Mouse (Mus musculus) cerebellum, adult 8-10 months (tissue): ENCODE measurements at regions not wholly inside any gene's neighbourhood (a gene's known extent, or its start where the extent isn't known, plus 50 kb on each side); places are given as distances from the start of the nearest gene placed in this dataset.

Experiments
- DNase-seq: peaks from one replicate; pipeline ENCODE4 v3.0.0; 2022

DNA sequence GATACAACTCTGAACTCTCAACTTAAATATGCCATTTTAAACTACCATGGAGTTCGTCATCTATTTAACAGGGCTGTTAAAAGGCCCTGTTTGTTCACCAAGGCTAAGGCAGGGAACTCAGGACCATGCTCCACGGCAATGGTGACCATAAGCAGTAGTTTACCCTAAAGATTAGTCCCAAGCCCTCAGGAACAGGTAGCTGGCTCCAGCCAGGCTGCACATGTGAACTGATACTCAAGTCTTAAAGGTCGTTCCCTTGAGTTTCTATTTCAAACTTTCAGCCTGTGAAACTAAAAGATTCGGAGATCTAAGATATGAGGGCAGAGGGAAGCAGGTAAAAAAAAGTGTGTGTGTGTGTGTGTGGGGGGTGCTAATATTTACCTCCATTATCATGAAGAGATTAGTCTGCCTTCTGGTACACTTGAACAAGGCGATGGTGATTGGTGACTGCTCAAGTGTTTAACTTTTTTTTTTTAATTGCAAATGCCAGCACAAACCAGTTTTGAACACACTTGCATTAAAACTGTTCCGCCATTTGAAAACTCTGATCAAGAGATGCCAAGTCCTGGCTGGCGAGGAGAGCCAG lies 215.5 kb upstream of the Foxq1 start:
- no peak for DNase-seq

DNA sequence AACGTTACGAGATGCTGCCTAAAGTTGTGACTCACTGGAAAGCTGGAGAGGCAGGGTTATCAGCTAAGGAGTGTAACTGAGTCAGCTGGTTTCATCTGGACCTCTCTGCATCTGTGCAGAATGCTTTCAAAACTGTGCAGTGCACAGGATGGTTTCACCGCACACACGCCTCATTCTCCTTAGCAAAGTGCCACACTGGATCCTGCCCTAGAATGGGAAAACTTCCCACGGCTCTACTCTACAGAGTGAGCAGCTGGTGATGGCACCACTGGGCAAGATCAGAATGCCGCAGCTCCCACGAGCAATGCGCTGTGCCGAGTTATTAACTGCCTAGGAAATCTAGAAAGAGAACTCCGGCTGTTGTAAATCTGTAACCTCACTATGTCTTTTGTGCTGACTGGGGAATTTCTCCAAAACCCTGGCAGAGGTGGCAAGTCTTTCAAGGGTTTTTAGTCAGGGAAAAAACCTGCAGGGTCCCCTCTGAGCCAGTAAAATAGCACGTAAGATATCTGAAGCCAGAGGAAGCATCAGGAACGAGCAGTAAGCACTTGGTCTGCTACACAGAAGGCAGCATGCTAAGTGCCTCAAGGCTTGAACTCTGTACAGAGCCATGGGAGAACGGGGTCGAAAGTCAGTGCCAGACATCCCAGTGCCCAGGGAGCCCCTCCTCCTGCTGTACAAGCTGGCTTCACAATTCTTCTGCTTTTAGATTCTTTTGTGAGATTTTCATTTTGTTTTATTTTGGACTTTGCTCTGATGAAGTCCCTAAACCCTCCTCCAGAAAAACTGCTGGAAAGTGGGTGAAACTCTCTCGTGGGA lies 214.4 kb upstream of the Foxq1 start:
- no peak for DNase-seq

DNA sequence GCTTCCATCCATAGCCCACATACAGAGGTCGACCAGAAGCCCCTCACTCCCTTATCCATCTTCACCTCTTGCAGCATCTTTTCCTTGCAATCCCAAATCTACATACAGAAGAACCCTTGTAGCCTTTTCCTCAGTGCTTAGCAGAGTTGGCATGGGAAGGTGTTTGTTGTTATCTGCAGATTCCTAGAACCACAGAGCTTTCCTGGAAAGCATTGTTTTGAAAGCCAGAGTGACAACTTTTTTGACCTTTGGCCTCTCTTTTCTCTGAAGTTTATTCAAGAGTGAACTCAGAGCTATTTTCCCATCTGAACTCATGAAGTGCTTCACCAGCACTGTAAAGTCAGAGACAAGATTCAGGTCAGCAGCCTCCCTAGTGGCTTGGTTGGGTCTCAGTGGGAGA lies 209.7 kb upstream of the Foxq1 start:
- no peak for DNase-seq

DNA sequence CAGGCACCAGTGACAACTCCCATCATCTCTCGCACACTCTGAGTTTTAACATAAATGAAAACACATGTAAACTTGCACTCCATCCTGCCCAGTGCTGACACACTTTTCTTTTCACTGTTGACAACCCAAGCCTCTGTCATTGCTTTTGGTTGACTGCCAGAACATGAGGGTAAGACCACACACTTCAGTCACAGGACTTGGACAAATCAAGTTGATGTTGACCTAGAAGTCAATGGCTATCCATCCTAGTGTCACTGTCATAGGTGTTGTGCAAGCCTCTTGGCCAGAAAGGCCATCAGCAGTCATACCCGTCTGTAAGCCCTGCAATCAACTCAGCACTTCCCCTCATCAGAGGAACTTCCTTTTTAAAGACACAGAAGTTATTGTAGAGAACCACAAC lies 208.9 kb upstream of the Foxq1 start:
- no peak for DNase-seq

DNA sequence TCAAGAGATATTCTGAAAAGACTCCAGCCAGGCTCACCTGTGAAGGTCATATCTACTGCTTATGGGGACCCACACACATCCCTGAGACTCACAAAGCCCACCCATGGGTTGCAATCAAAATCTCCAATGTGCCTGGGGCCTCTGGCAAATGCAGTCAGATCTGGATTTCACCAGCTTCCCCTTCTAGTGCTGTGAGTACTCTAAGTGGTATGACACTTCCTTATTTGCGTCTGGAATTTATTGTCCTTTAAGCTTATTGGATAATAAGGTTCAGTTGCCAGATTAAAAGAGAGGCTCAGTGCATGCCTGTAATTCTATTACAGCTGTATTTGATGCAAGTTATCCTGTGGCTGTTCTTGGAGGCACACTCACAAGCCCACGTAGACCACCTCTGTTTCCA lies 206.3 kb upstream of the Foxq1 start:
- no peak for DNase-seq

DNA sequence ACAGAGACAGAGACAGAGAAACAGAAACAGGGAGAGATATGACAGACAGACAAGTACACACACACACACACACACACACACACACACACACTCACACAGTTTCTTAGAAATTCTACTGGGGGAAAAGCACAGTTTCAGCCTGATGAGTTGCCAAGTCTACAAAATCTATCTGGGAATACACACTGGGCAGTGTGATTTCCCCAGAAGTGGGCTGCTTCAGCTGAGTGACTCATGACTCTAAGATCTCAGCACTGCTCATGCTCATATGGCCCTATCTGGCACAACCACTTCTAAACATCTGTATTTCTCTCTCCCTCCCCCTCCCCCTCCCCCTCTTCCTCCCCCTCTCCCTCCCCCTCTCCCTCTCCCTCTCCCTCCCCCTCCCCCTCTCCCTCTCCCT lies 204.5 kb upstream of the Foxq1 start:
- DNase-seq = no peak

DNA sequence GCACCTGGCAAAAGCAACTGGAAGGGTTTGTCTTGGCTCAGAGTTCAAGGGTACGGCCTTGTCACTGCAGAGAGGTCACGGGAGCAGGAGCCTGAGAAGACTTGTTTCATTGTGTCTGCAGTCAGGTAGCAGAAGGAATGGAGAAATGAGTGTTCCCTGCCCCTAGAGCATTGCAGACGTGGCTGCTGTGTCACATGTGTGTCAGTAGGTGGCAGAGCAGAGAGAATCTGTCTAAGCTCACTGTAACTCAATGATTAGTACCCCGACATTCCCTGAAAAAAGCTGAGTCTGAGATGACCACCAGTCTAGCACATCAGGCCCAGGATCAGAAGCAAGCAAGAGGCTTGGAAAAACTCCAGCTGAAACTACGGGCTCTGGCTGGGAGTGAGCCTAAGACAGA lies 203.1 kb upstream of the Foxq1 start:
- no peak for DNase-seq

DNA sequence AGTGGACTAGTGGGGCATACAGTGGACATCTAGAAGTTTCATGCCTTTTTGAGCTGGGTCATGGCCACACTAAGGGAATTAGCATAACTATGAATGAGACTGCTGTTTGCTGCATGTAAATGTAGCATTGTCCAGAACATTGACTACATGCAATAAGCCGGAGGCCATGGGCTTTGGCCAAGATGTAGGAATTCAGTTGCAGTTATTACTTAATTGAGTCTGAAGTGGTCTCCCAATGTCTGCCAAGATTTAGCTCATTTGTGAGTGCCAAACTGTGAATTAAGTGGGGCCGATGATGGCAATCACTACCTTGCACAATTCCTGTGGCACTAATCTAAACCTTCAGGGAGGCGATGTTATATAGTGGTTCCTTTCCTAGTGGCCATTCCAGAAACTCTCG lies 196.6 kb upstream of the Foxq1 start:
- DNase-seq = no peak

DNA sequence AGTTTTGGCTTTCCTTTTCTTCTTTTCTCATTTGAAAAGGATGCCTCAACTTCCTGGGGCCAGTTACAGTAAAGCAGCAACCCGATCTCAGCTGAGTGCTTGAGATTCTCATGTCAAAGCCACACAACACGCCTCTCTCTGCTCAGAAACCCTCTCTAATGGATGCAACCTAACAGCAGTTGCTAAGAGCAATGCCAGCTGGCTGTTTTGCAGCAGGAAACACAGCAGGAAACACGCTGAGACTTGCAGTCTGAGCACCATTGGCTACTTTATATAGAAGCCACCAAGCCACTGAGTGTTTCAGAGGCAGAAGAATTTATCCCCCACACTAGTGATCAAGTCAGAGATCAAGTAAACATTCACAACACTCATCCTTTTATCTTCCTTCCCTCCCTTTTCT lies 193.5 kb upstream of the Foxq1 start:
- no peak for DNase-seq

DNA sequence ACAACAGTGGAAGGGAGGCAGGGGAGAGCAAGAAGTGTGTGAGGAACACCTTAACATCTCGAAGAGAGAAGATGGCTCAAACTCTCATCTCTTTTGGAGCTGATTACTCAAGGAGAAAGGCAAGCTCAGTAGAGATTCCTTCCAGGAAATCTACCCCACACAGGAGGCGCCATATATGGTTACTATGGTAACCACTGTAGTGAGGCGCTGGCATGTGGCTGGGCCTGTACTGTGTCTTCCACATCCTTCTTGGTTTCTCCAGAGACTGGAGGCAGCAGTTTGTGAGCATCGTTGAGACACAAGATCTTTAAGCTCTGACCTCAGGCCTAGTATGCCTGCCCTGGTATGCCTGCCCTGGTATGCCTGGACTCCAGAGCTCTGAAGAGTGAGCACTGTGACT lies 191.6 kb upstream of the Foxq1 start:
- no peak for DNase-seq

DNA sequence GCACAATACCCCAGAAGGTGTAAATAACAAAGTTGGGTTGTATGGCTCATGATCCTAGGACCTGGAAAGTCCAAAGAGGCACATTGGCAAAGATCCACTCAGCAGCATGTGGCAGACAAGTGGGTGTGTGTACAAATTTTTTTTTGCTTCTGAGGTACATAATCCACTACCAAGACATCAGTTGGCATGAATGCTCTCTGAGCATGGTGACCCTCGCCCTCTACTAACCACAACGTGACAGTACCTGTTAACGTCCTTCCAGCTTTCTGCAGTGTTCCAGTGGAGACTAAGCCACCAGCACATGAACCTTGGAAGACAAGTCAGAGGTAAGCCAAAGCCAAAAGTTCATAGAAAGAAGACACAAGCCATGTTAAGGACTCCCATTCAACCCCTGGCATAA lies 188.7 kb upstream of the Foxq1 start:
- no peak for DNase-seq

DNA sequence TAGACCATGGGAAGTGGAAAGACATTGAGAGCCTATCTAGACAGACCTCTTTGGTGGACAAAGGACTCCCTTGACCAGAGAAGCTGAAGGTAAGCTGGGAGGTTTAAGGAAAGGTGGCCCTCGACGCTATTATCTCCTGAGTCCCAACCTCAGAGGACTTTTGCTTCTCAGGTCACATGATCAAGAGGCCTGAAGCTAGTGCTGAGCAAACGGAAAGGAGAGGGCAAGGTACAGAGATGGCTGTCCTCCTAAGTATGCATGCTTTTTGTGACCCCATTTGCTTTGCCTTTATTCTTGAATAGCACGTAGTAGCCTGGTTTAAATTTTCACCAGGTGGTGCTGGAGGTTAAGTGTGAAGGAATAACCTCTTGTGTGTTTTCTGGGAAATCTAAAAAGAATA lies 186.8 kb upstream of the Foxq1 start:
- DNase-seq = no peak

DNA sequence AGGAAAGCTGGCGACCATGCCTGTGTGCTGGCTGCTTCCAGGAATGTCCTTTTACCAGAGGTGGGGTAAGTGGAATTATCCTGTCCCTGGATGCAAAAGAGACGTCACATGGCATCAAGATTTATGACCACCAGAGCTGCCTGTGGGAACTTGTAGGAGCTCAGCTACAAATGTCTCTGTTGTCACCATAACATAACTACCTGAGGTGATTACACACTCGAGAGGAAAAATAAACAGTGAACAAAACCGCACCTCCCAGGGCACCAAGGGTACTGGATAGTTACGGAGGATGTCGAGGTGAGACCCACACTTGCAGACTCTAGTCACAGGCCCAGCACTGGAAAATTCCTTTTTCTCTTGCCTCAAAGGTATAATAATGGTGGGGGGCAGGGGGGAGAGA lies 185.1 kb upstream of the Foxq1 start:
- DNase-seq = no peak

DNA sequence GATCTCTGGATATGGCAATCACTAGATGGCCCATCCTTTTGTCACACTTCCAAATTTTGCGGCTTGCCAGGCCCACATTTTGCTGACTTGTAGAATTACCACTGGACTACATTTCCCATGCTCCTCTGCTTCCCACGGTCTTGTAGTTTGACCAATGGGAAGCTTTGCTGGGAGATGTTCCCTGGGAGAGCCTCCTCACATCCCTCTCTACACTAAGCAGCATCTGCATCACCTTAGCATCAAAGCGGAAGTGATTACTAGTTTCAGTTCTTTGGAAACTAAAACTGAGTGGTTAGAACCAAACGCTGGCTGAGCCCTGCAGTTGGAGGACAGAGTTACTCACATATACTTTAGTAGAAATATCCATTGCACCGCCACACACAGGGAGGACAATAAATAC lies 181.9 kb upstream of the Foxq1 start:
- no peak for DNase-seq

DNA sequence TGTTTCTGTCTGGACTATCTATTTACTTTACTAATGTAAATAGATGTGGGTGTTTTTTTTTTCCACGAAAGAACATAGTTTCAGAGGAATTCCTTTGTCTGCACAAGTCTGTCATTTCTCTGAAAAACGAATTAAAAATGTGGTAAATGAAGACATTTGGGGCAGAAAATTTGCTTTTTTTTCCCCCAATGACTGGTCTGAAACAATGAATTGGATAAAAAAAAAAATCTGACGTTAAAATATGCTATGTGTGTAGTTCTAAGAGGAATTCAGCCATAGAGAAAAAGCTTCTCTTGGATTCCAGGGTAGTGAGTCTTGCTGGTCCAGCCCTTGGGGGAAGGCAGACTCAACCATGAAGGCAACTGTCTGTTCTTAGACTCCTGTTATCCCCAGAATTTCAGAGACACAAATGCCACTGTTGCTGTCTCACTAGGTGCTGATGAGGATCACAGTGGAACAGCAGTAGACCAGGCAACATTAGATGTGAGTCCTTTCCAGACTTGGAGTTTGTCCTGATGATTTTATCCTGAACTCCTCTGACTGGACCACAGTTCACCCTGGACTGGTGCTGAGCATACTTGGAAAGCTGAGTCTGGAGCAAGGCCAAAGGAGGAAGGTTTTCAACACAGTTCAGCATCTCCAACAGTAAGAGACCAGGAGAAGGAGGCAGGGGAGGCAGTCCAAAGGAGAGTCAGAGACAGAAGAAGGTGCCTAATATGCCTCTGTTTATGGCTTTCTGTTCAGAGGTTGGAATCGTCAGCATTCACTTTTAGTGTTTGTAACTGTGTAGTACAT lies 162.3 kb upstream of the Foxq1 start:
- no peak for DNase-seq

DNA sequence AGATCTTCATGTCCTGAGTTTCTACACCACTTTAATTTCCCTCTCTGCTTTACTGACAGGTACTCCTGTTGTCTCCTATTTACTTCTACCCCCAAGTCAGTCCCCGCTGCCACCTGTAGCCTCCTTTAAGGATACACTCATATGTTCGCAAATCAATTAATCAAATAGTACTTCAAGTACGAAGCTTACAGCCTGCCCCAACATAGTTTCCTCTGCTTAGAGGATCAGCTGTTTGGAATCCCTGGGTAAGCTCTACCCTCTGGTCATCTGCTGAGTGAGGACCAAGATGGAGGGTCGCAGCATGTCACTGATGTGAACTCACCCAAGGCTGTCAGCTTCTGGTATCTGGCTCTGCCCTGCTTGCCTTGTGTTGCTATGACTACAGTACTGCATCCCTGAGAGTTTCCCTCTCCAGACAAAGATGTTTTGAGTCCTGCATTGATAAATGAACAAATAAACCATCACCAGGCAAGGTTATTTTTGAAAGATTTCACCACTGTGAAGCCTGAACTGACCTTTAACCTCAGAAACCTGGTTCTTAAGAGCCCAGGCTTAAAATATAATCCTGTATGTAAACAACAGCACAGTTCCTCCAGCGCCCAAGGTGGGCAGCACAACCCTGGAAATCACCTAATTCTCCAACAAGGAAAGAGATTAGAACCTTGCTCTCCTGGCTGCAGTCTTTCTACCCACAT lies 159.6 kb upstream of the Foxq1 start:
- DNase-seq = no peak

DNA sequence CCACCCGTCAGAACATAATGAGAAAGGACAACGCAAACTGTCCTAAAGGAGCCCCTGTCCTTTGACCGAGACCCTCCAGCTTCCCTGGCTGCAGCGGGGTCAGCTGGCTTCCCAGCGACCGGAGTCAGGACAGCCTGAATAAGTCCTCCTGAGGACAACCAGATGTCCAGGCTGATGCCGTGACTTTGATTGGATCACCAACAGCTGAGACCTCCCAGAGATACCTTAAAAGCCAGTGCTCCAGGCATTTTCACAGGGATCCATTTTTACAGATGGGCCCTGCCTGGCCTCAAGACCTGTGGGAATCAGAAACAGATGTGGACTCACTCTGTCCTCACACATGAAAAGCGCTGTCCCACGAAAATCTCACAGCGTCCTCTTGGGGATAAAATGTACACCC lies 158.7 kb upstream of the Foxq1 start:
- no peak for DNase-seq

DNA sequence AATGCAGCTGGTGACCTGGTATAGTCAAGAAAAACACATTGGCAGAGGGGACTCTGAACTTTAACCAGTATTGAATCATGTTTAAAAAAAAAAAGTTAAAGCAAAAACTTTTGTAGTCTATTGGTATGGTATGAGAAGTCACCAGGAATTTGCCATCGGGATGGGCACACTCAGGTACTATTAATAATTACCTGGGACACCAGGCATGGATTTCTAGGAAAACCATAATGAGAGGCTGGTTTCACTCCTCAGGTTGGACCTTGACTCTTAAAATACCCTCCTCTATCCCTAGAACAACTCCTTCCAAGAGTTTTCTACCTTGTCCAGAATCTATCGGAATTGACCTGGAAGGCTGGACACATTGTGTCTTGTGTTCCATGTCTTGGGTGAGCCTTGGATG lies 155.5 kb upstream of the Foxq1 start:
- DNase-seq = no peak

DNA sequence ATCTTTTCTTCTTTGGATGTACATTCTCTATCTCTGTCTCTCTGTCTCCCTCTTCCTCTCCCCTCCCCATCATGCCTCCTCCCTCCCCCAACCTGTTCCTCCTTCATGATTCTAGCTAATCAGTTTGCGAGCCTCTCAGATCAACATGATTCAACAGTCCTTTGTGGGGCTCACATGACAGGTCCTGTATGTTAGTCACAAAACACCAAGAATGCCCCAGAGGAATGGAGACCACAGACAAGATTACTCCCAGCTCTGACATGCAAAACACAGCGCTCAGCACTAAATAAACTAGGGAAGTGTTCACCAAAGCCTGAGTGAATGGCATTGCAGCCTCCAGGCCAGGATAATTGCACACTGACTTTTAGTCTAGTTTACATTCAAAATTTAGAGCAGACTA lies 150.6 kb upstream of the Foxq1 start:
- DNase-seq = no peak

DNA sequence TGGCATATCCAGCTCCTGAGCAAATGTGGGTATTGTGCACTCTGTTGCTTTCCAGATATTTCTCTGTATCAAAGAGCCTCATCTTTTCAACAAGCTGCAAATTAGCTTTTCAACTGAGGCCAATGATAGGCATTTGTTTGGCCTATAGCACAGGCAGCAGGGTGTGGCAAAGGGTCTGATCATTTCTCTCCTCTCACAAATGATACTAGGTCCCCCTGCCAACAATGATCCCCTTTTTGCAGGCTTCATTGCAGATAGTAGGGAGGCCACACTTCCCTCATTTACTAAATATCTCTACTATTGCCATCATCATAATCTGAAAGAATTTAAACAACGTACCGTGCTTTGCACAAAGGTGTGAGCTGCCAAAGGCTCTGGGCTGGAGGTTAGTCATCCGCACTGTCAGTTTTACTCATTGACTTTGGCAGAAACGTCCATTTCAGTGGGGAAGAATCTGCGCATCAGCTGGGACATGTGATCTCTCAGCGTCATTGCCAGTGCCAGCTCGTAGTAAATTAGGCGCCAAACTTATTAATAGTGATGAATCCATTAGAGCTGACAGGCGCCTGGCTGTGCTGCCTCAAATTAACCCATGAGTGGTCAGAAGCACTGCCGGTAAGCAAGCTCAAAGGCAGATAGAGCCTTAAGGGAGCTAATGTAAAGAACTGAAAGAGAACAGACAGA lies 147.4 kb upstream of the Foxq1 start:
- DNase-seq = no peak

DNA sequence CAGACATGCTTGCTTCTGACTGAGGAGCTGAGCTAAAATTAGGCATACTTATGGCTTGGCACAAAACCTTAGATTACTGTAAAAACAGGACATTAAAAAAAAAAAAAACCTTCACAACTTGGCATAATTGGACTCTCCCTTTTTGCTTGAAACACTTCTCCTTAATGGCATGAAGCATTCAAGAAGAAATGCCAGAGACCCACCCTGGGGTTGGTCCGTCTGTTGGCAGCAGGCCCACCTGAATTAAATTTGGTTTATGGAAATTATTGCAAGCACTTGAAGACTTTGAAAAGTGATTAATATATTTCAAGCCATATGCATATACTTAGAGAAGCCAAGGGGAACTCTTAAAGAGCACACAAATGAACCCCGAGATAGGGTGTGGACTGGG lies 146.8 kb upstream of the Foxq1 start:
- DNase-seq = no peak

DNA sequence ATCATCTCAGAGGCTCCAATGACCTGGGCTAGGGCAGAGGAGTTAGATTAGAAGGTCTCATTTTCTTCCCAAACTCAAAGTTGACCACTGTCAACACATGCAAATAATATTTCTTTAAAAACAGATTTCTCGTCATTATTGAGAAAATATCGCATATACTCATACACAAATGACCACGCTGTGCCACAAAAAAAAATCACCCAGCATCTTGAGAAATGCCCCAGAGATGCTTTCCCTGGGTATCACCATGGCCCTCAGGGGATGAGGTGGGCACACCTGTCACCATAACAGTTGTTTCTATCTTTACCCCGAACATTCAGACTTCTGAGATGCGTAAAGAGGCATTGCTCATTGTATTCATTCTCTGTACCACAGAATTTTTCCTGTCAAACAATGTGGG lies 134.4 kb upstream of the Foxq1 start:
- no peak for DNase-seq

DNA sequence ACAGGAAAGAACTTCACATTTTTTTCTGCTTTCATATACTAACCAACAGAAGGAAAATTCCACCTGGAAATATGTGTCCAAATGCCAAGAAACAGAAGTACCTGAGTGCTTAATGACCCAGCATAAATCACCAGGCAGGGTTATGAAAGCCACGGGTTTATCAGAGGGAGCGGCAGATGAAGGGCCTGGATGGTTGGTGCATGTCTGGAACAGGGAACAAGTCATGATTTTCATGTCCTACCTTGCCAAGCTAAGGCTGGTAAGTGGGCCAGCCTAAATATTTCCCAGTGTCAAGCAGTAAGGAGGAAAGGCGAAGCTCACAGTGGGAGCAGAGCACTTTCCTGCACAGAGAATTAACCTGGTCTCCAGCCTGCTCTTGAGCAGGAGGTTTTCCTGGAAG lies 132.3 kb upstream of the Foxq1 start:
- no peak for DNase-seq
